ENCODE assay signal across 13 mouse cellular contexts in the genomic region with DNA sequence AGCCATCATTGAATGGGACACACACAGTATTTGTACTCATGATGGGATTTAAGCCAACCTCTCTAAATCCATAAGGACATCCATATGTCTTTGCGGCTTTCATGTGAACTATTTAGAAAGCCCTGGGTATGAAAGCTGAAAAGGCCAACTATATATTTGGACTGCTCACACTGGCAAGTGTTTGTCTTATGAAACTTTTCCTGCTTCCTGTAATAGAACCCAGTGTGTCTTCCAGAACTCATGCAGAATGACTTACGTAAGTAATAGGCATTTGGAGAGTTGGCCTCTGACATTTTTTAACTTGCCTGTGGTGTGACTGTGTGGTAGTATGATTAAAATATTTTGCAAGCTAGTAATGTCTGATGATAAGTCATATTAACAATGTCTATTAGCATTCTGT.
"Had no signal": no experiment of that assay in that cellular context is flagged by ENCODE, and none has a peak within 500 bp of the region (broad histone marks: within the 10 kb centered on the region; RNA-seq: fewer than 3 reads in every experiment).

No protein-coding gene starts in this region.

- H3K4me1 ChIP-seq: limb, embryonic 13.5 days; megakaryocyte, embryonic 14.5 days; midbrain, embryonic 12.5 days; neural tube, embryonic 13.5 days had no signal

- H3K27ac ChIP-seq: layer of hippocampus, adult 2 months; limb, embryonic 13.5 days; liver, embryonic 14.5 days; midbrain, embryonic 12.5 days; neural tube, embryonic 13.5 days; stomach, postnatal 0 days had no signal

- H3K4me3 ChIP-seq: layer of hippocampus, adult 2 months; limb, embryonic 13.5 days; megakaryocyte, embryonic 14.5 days; midbrain, embryonic 12.5 days; neural tube, embryonic 13.5 days had no signal

- DNase-seq: kidney, postnatal 10 days; kidney, postnatal 4 days; left cerebral cortex, postnatal 4 days; lung, postnatal 10 days; right cerebral cortex, postnatal 14 days; thymus, postnatal 14 days had no signal
